Mouse (Mus musculus) CD4-positive, CD25-positive, alpha-beta regulatory T cell (primary cell): Measurements from ENCODE around the gene Rtp3. TPM values are rescaled to one million over a fixed set of nuclear protein-coding genes. Genes with fewer than 3 reads are reported as not detected.

Source experiments
- polyA plus RNA-seq: library from polyadenylated mRNA; unstranded; fragments of 100-300 nt; shearing (Covaris generic); gene quantifications from one replicate; pipeline ENCODE4 v1.2.1, GENCODE M21; 2017

The Rtp3 gene
- not detected for polyA plus RNA-seq

GRCm38 (mm10) chr9:110990204-110990603 is at the start of gene Rtp3:
Rtp3 (minus strand) TSS chr9:110990583.

GRCm38 (mm10) chr9:111019022-111019421 is 28.6 kb upstream of the Rtp3 start, which contains the start of gene Ltf:
Ltf (plus strand) TSS chr9:111019271.

GRCm38 (mm10) chr9:110951397-110951796 is 39.0 kb downstream of the Rtp3 start, which contains the start of gene Lrrc2:
Lrrc2 (plus strand) TSS chr9:110951545.

GRCm38 (mm10) chr9:110945926-110946325 is 44.5 kb downstream of the Rtp3 start, which contains the start of gene Tdgf1:
Tdgf1 (minus strand) TSS chr9:110946158.

Other genes starting within 250 kb of the Rtp3 start
- gene Myl3, start 248.7 kb downstream of the Rtp3 start, polyA plus RNA-seq, result not detected
- not detected for gene Pth1r, start 243.4 kb downstream of the Rtp3 start, polyA plus RNA-seq
- 0.11 TPM for gene Prss42, start 192.4 kb downstream of the Rtp3 start, polyA plus RNA-seq
- not detected for gene Prss44, start 176.6 kb downstream of the Rtp3 start, polyA plus RNA-seq
- not detected for gene Prss43, start 163.9 kb downstream of the Rtp3 start, polyA plus RNA-seq
- not detected for gene Prss45, start 156.0 kb downstream of the Rtp3 start, polyA plus RNA-seq
- gene Prss46, start 146.1 kb downstream of the Rtp3 start, polyA plus RNA-seq, result not detected
- gene Prss50, start 132.6 kb downstream of the Rtp3 start, polyA plus RNA-seq, result not detected
- 36.7 TPM for gene Als2cl, start 110.7 kb downstream of the Rtp3 start, polyA plus RNA-seq
- gene Tmie, start 110.5 kb downstream of the Rtp3 start, polyA plus RNA-seq, result 11.3 TPM
- gene Fam240a, start 73.7 kb downstream of the Rtp3 start, polyA plus RNA-seq, result 0.89 TPM
- gene Tdgf1, start 44.4 kb downstream of the Rtp3 start, polyA plus RNA-seq, result 2.3 TPM
- 0.07 TPM for gene Lrrc2, start 39.0 kb downstream of the Rtp3 start, polyA plus RNA-seq
- gene Ltf, start 28.7 kb upstream of the Rtp3 start, polyA plus RNA-seq, result not detected
- gene Ccrl2, start 66.9 kb upstream of the Rtp3 start, polyA plus RNA-seq, result 9.4 TPM
- 34.0 TPM for gene Lrrfip2, start 127.0 kb upstream of the Rtp3 start, polyA plus RNA-seq